Mouse (Mus musculus) bone marrow, adult 2 months (tissue): ENCODE results near the gene Cpne2.

Source experiments
- CTCF ChIP-seq: fragments of 200-500 bp; IDR thresholded peaks from 2 replicates; pipeline ENCODE4 v1.5.1; 2011; ENCODE audit warnings: low read length, control low read depth; ENCODE audit not compliant: control insufficient read depth, insufficient read depth
- POLR2A ChIP-seq: fragments of 200-500 bp; IDR thresholded peaks from 2 replicates; pipeline ENCODE4 v1.6.1; 2011; ENCODE audit warnings: low read depth, mild to moderate bottlenecking, control low read depth, low read length, borderline replicate concordance; ENCODE audit not compliant: control insufficient read depth

- TF ChIP-seq CTCF (no peak), POLR2A (no peak)
Observed at GRCm38 (mm10) chr8:94534612-94535011, 1.8 kb downstream of the Cpne2 start.
